Mouse (Mus musculus): ENCODE measurements around the gene Olfr689.
"Not testable (repeated sequence)": the region's sequence is repeated elsewhere in the genome, so short reads cannot be mapped to it uniquely, and the experiment has no call there.

Olfr689 gene

GRCm38 (mm10) chr7:105310865-105311264 is at the start of gene Olfr689:
Gene Olfr689, plus strand, starts transcription at chr7:105311165.
- no peak for DNase-seq (ENCODE audit: low spot score in 2 of 2)

GRCm38 (mm10) chr7:105272426-105272825 is 38.5 kb upstream of the Olfr689 start:
- DNase-seq (ENCODE audit: low spot score in 2 of 2), result no peak

GRCm38 (mm10) chr7:105287795-105288194 is 23.2 kb upstream of the Olfr689 start, which contains the start of gene Olfr688:
Gene Olfr688, plus strand, starts transcription at chr7:105288095.
- no peak for DNase-seq (ENCODE audit: low spot score in 2 of 2)

GRCm38 (mm10) chr7:105290051-105290450 is 20.9 kb upstream of the Olfr689 start:
- no peak for DNase-seq (ENCODE audit: low spot score in 2 of 2)

- no peak for DNase-seq (ENCODE audit: low spot score in 2 of 2)
Observed at GRCm38 (mm10) chr7:105325302-105325701, 14.3 kb downstream of the Olfr689 start.

GRCm38 (mm10) chr7:105334004-105334403 is 23.0 kb downstream of the Olfr689 start, which contains the start of gene Olfr690:
Gene Olfr690, minus strand, starts transcription at chr7:105334104.
- DNase-seq (ENCODE audit: low spot score in 2 of 2), result no peak

- no peak for DNase-seq (ENCODE audit: low spot score in 2 of 2)
Observed at GRCm38 (mm10) chr7:105342170-105342569, 31.2 kb downstream of the Olfr689 start, which contains the start of gene Olfr691. Gene Olfr691, minus strand, starts transcription at chr7:105342270.

GRCm38 (mm10) chr7:105342752-105343151 is 31.8 kb downstream of the Olfr689 start:
- no peak for DNase-seq (ENCODE audit: low spot score in 2 of 2)

- not testable (repeated sequence) for DNase-seq (ENCODE audit: low spot score in 2 of 2)
Observed at GRCm38 (mm10) chr7:105356064-105356463, 45.1 kb downstream of the Olfr689 start.

- DNase-seq (ENCODE audit: low spot score in 2 of 2), result not testable (repeated sequence)
Observed at GRCm38 (mm10) chr7:105356487-105356886, 45.5 kb downstream of the Olfr689 start.

- DNase-seq (ENCODE audit: low spot score in 2 of 2), result no peak
Observed at GRCm38 (mm10) chr7:105361713-105362112, 50.7 kb downstream of the Olfr689 start.

GRCm38 (mm10) chr7:105367268-105367667 is 56.3 kb downstream of the Olfr689 start:
- no peak for DNase-seq (ENCODE audit: low spot score in 2 of 2)

GRCm38 (mm10) chr7:105367930-105368329 is 57.0 kb downstream of the Olfr689 start, which contains the start of gene Olfr692:
Gene Olfr692, plus strand, starts transcription at chr7:105368230.
- no peak for DNase-seq (ENCODE audit: low spot score in 2 of 2)

- DNase-seq (ENCODE audit: low spot score in 2 of 2), result no peak
Observed at GRCm38 (mm10) chr7:105368521-105368920, 57.6 kb downstream of the Olfr689 start.

All from urinary bladder, postnatal 36 days (tissue).